Mouse (Mus musculus) C2C12 (cell line): ENCODE results near the gene Kank1.

Experiments used
- CTCF ChIP-seq: IDR thresholded peaks from one replicate; pipeline ENCODE4 v1.5.1; 2011; ENCODE audit not compliant: control insufficient read depth, insufficient read depth, insufficient read length
- MAX ChIP-seq: IDR thresholded peaks from one replicate; pipeline ENCODE4 v1.6.1; 2011; ENCODE audit warnings: mild to moderate bottlenecking, control low read depth
- MYOD1 ChIP-seq: IDR thresholded peaks from one replicate; pipeline ENCODE4 v1.6.1; 2011; ENCODE audit warnings: low read depth; ENCODE audit not compliant: control insufficient read depth, insufficient read length
- MYOG ChIP-seq: IDR thresholded peaks from one replicate; pipeline ENCODE4 v1.6.1; 2011; ENCODE audit not compliant: control insufficient read depth, insufficient read length; ENCODE audit errors: extremely low read depth
- USF1 ChIP-seq: IDR thresholded peaks from one replicate; pipeline ENCODE4 v1.6.1; 2011; ENCODE audit warnings: low read depth, mild to moderate bottlenecking, control low read depth, moderate library complexity

DNA sequence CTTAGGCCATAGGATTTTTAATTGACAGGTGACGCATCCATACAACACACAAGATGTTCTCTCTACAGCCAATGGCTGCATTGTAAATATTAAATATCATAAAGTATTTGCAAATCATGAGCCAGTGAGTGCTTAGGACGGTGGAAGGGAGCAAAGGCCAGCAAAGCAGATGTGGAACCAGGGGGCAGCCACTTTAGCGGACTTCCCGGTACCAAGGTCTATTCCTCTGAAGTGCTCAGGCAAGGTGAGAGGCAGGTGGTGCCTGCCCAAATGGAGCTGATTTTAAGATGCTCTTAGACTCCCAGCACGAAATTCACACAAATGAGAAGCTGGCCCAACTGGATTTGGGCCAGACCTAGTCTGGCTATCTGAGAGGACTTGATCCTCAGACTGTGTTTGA, 216.4 kb downstream of the Kank1 start:
- no peak for TF ChIP-seq CTCF
- no peak for TF ChIP-seq MYOG
- no peak for TF ChIP-seq MAX
- no peak for TF ChIP-seq USF1
- TF ChIP-seq MYOD1: no peak
